Mouse (Mus musculus) midbrain, embryonic 11.5 days (tissue): ENCODE measurements around the gene Lenep. TPM values are rescaled to one million over a fixed set of nuclear protein-coding genes. Genes with fewer than 3 reads are reported as not detected.

ENCODE experiments used
- ATAC-seq: fragments of 200-750 bp; cut with Nextera tagmentation; 2 replicates; pipeline ENCODE4 v1.8.0; 2017; ENCODE audit warnings: moderate TSS enrichment, moderate library complexity; ENCODE audit not compliant: low FRiP score
- DNase-seq: peaks from one replicate; pipeline ENCODE4 v3.0.0; 2015; ENCODE audit warnings: low spot score; ENCODE audit errors: missing footprints
- H3K27ac ChIP-seq: fragments of 300-500 bp; sonication (generic); 2 replicates; pipeline ENCODE4 v1.5.1; 2014; ENCODE audit warnings: low read depth, low read length
- H3K27me3 ChIP-seq: fragments of 300-500 bp; sonication (generic); 2 replicates; pipeline ENCODE4 v1.6.1; 2014; ENCODE audit warnings: mild to moderate bottlenecking, low read length, moderate library complexity, mixed read lengths; ENCODE audit not compliant: control insufficient read depth, insufficient read depth
- H3K36me3 ChIP-seq: fragments of 300-500 bp; sonication (generic); 2 replicates; pipeline ENCODE4 v1.6.1; 2014; ENCODE audit warnings: mild to moderate bottlenecking, low read length, moderate library complexity, mixed read lengths; ENCODE audit not compliant: control insufficient read depth, insufficient read depth
- H3K4me1 ChIP-seq: fragments of 300-500 bp; sonication (generic); 2 replicates; pipeline ENCODE4 v1.6.1; 2014; ENCODE audit warnings: low read length; ENCODE audit not compliant: control insufficient read depth, insufficient read depth
- H3K4me2 ChIP-seq: fragments of 300-500 bp; sonication (generic); 2 replicates; pipeline ENCODE4 v1.6.1; 2014; ENCODE audit warnings: mild to moderate bottlenecking, moderate library complexity
- H3K4me3 ChIP-seq: fragments of 300-500 bp; sonication (generic); 2 replicates; pipeline ENCODE4 v1.5.1; 2014; ENCODE audit warnings: low read depth, low read length
- H3K9ac ChIP-seq: fragments of 300-500 bp; sonication (generic); 2 replicates; pipeline ENCODE4 v1.6.1; 2014; ENCODE audit warnings: low read length
- H3K9me3 ChIP-seq: fragments of 300-500 bp; sonication (generic); 2 replicates; pipeline ENCODE4 v1.6.1; 2016; ENCODE audit warnings: low read length; ENCODE audit not compliant: control insufficient read depth
- WGBS: fragments of 180-500 bp; shearing (Covaris S2); extraction: QIAGEN DNeasy Blood & Tissue Kit; methylation state at CpG from one replicate; pipeline ENCODE4 v1.1.7; 2014; 5-methylcytosine and 5-hydroxymethylcytosine counted together
- polyA plus RNA-seq: library from polyadenylated mRNA; unstranded; fragments of >200 nt; fragmentation: Nextera tagmentation; extraction: Ambion mirVana; gene quantifications from 2 replicates; pipeline ENCODE4 v1.2.1, GENCODE M21; 2014

Lenep gene
- polyA plus RNA-seq, 1 experiment from 2014 or later, result not detected

- no peak for DNase-seq
- Histone ChIP-seq H3K36me3 (no peaks in the 10 kb centered on the region), H3K4me1 (peaks cover 10% of the 10 kb centered on the region), H3K9me3 (no peaks in the 10 kb centered on the region), H3K9ac (no peak overlapping the region), H3K4me2 (no peak overlapping the region), H3K4me3 (no peak overlapping the region), H3K27me3 (no peaks in the 10 kb centered on the region), H3K27ac (no peak overlapping the region)
- ATAC-seq, result peak; percentile 47; the same call in 1 of the 2 replicates
- WGBS, result 47% methylated on average over 12 of the region's 12 CpGs
Measured at GRCm38 (mm10) chr3:89384331-89385076, 18.1 kb downstream of the Lenep start.

DNA sequence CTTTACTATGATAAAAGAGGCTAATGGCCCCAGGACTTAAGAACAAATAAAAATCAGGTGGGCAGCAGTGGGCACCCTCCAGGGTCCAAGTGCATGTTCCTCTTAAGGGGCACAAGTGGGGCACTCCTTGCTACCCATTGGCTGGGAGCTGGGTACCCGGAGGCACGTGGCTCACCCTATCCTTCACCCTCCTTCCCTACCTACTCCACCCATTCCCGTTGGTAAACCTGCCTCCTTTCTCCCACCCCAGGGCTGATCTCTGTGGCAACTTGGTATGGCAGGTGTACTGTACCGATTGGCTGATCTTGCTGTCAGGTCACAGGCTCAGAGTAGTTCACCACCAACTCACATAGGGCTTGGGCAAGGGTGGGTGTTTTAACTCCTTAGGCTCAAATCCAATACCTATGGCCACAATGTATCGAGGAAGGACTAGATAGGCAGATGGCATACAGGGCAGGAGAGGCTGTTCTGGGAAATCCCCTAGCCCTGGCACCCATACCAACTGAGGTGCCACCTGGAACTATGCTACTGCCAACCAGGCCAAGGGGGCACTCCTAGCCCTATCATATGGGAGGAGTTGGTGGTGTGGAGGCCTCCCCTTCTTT lies 18.8 kb downstream of the Lenep start:
- WGBS, result 86% methylated on average over 5 of the region's 5 CpGs

GRCm38 (mm10) chr3:89382950-89383349 lies 19.6 kb downstream of the Lenep start:
- H3K4me3 ChIP-seq, result no peak overlapping the region
- ATAC-seq, result no peak
- peaks cover 20% of the 10 kb centered on the region for H3K4me1 ChIP-seq
- no peaks in the 10 kb centered on the region for H3K9me3 ChIP-seq
- no peaks in the 10 kb centered on the region for H3K36me3 ChIP-seq
- H3K27me3 ChIP-seq, result no peaks in the 10 kb centered on the region
- WGBS, result 86% methylated on average over 5 of the region's 5 CpGs
- H3K9ac ChIP-seq, result no peak overlapping the region
- no peak overlapping the region for H3K4me2 ChIP-seq
- DNase-seq, result no peak
- H3K27ac ChIP-seq, result no peak overlapping the region

More for the DNA sequence above, 18.8 kb downstream of the Lenep start:
- peaks cover 14% of the 10 kb centered on the region for H3K4me1 ChIP-seq
- H3K9me3 ChIP-seq, result no peaks in the 10 kb centered on the region
- DNase-seq (no peak), ATAC-seq (no peak)
- no peaks in the 10 kb centered on the region for H3K36me3 ChIP-seq
- H3K4me3 ChIP-seq, result no peak overlapping the region
- H3K27ac ChIP-seq, result no peak overlapping the region
- no peak overlapping the region for H3K9ac ChIP-seq
- no peak overlapping the region for H3K4me2 ChIP-seq
- H3K27me3 ChIP-seq, result no peaks in the 10 kb centered on the region

DNA sequence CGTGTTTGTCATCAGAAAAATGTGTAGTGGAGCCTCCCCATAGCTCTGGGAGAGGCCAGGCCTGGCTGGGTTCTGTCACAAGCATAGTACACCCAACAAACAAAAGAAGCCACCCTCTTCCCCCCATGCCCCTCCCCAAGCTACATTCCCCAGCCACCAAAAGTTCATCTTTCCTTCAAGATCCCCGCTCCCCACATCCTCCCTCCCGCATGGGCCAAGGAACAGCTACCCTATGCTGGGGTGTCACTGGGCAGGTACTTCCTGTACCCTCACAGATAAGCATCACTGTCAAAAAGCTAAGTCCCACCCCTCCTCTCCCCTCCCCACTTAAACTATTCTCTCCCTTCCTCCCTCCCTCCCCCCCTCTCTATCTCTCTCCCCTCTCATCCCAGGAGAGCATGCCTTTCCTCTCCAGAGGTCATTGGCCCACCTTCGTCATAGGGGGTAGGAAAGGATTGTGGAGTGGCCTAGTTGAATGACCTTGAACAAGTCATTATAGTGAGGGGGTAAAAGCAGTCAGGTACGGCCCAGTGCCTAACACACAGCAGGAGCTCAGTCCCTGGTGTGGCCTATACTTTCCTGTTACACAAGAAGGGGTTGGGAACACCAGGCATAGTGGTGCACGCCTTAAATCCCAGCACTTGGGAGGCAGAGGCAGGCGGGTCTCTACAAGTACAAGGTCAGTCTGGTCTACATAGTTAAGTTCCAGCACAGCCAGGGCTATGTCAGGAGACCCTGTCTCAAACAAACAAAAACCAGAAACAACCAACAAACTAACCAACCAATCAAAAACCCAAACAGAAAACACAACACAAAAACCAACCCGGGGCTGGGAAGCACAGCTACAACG lies 20.3 kb downstream of the Lenep start:
- no peaks in the 10 kb centered on the region for H3K27me3 ChIP-seq
- 90% methylated on average over 9 of the region's 9 CpGs for WGBS
- DNase-seq, result no peak
- no peak overlapping the region for H3K27ac ChIP-seq
- no peak for ATAC-seq
- H3K4me1 ChIP-seq, result peaks cover 21% of the 10 kb centered on the region
- no peak overlapping the region for H3K4me2 ChIP-seq
- no peaks in the 10 kb centered on the region for H3K36me3 ChIP-seq
- no peak overlapping the region for H3K4me3 ChIP-seq
- H3K9ac ChIP-seq, result no peak overlapping the region
- no peaks in the 10 kb centered on the region for H3K9me3 ChIP-seq

- no peaks in the 10 kb centered on the region for H3K9me3 ChIP-seq
- ATAC-seq (no peak), DNase-seq (no peak)
- H3K4me1 ChIP-seq, result peaks cover 21% of the 10 kb centered on the region
- no peak overlapping the region for H3K27ac ChIP-seq
- 87% methylated on average over 11 of the region's 11 CpGs for WGBS
- H3K9ac ChIP-seq, result no peak overlapping the region
- no peak overlapping the region for H3K4me2 ChIP-seq
- H3K4me3 ChIP-seq, result no peak overlapping the region
- H3K36me3 ChIP-seq, result no peaks in the 10 kb centered on the region
- H3K27me3 ChIP-seq, result no peaks in the 10 kb centered on the region
Measured at GRCm38 (mm10) chr3:89381233-89381632, 21.4 kb downstream of the Lenep start.

- WGBS, result 94% methylated on average over 18 of the region's 18 CpGs
- Histone ChIP-seq H3K9me3 (no peaks in the 10 kb centered on the region), H3K36me3 (no peaks in the 10 kb centered on the region), H3K4me2 (no peak overlapping the region), H3K9ac (no peak overlapping the region), H3K27ac (no peak overlapping the region), H3K27me3 (no peaks in the 10 kb centered on the region), H3K4me3 (no peak overlapping the region), H3K4me1 (peaks cover 21% of the 10 kb centered on the region)
- no peak for DNase-seq
- no peak for ATAC-seq
Measured at GRCm38 (mm10) chr3:89380711-89381110, 21.9 kb downstream of the Lenep start.

- ATAC-seq, result no peak
Measured at GRCm38 (mm10) chr3:89380291-89380690, 22.3 kb downstream of the Lenep start.

GRCm38 (mm10) chr3:89379388-89380131 lies 23.0 kb downstream of the Lenep start:
- 87% methylated on average over 31 of the region's 31 CpGs for WGBS

More at GRCm38 (mm10) chr3:89380291-89380690, 22.3 kb downstream of the Lenep start:
- no peak overlapping the region for H3K27ac ChIP-seq
- no peak overlapping the region for H3K9ac ChIP-seq
- H3K36me3 ChIP-seq, result no peaks in the 10 kb centered on the region
- WGBS, result 95% methylated on average over 14 of the region's 14 CpGs
- H3K4me1 ChIP-seq, result peaks cover 18% of the 10 kb centered on the region
- no peak for DNase-seq
- H3K27me3 ChIP-seq, result no peaks in the 10 kb centered on the region
- H3K4me3 ChIP-seq, result no peak overlapping the region
- no peaks in the 10 kb centered on the region for H3K9me3 ChIP-seq
- no peak overlapping the region for H3K4me2 ChIP-seq

More at GRCm38 (mm10) chr3:89379388-89380131, 23.0 kb downstream of the Lenep start:
- Histone ChIP-seq H3K4me2 (no peak overlapping the region), H3K4me1 (peaks cover 12% of the 10 kb centered on the region), H3K27me3 (no peaks in the 10 kb centered on the region), H3K9ac (no peak overlapping the region), H3K36me3 (no peaks in the 10 kb centered on the region), H3K4me3 (0 out of 2 replicates have a peak overlapping the region, but pooled peaks have one; percentile 41), H3K27ac (no peak overlapping the region), H3K9me3 (no peaks in the 10 kb centered on the region)
- no peak for DNase-seq
- ATAC-seq, result no peak
